Mouse (Mus musculus): ENCODE measurements around the gene Mogat1.

Mogat1 gene

GRCm38 (mm10) chr1:78536310-78537164, 25.7 kb downstream of the Mogat1 start:
- WGBS = 29% methylated on average over 19 of the region's 19 CpGs

DNA sequence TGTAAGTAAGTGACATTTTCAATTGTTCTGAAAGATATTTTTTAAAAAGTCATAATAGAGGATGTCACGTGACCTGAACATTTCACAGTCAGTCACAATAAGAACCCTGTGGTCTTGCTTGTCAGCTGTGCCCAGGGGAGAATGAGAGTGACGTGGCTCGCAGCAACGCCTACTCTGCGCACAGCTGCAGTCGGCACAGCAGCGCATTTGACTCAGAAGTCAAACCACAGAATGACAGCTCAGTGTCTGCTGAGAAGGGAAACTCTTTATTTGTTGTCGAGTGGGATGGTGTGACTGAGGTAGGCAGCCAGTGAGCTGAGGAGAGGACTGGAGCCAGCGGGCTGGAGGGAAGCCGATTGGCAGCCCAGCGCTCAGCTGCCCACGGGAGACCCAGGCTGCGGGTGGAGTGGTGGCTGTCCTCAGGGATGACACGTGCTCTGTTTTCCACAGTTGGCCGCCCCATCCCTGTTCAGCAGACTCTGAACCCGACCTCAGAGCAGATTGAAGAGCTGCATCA, 26.8 kb downstream of the Mogat1 start:
- 2% methylated on average over 16 of the region's 16 CpGs for WGBS

GRCm38 (mm10) chr1:78538396-78538795, 27.6 kb downstream of the Mogat1 start:
- WGBS = 42% methylated on average over 5 of the region's 5 CpGs

GRCm38 (mm10) chr1:78539166-78539565, 28.4 kb downstream of the Mogat1 start:
- WGBS = 86% methylated on average over 6 of the region's 6 CpGs

GRCm38 (mm10) chr1:78543631-78544030, 32.8 kb downstream of the Mogat1 start:
- WGBS = 57% methylated on average over 1 of the region's 1 CpGs

DNA sequence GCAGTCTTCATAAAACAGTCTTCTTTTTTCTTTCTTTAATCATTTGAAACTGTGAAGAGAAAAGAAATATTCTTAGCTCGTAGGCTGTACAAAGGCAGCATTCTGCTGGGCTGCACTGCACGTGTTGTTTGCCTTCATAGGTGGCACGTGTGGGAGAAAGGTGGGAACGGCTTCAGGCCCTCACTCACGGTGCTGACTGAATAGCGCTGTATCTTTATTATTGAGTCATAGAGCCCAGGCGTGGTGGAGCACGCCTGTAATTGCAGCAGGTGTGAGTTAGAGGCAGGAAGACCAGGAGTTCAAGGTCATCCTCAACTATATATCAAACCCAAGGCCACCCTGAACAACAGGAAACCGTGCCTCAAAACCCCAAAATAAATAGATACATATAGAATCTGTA, 35.5 kb downstream of the Mogat1 start:
- WGBS = 51% methylated on average over 9 of the region's 9 CpGs

DNA sequence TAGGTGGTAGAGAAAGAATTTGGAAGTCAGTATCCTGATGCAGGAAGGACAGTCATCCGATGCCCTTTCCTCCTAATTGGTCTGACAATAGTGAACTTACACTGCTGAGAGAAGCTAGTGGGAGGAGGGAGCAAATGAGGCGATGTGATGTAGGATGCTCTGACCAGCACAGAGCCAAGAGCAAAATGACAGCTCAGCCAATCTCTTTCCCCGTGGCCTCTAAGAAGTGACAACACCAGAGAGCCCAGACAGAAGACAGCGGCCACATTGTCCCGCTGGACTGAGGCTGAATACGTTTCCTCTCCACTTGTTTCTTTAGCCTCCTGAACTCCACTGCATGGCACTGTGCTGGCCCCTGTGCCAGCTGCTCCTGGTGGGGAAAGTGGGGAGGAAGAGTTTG, 38.2 kb downstream of the Mogat1 start:
- 49% methylated on average over 6 of the region's 6 CpGs for WGBS

DNA sequence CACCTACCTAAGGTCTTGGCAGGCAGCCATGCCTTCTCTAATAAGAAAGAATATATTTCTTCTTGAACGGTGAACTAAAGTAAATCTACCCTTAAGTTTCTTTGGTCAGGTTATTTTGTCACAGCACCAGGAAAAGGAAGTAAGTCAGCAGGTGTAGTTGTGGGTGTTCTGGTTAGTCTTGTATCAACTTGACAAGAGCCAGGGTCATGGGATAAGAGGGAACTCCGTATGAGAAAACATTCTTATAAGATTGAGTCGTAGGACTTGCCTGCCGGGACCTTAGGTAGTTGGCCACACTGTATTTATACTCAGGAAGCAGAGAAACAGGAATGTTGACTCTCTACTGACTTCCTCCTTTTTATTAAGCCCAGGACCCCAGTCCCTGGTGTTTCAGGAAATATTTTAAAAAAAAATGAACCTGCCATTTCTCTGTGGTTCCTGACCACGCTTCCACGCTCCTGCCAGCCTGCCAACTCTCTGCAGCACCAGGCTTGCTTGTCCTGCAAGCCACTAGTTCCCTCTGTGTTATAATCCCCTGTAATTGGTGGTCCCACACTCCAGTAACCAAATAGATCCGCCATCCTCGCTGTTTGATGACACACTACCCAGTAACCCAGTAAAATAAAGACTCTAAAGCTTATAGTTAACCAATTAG, 43.3 kb downstream of the Mogat1 start:
- 78% methylated on average over 8 of the region's 8 CpGs for WGBS

DNA sequence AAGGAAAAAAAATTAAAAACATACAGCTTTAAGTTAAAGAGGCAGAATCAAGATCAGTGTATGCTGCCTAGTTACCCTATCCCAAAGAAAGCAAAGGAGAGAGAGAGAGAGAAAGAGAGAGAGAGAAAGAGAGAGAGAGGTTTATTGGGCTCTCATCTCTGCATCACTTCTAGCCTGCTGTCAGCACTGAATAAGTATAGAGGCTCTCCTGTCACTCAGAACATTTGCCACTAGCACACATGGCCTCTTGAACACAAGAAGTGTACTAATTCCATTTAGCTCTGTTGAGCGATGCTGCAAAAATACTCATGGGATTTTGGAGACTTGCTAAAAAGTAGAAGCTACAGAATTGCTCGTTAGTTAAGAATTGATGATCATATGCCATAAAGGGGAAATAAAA, 56.2 kb downstream of the Mogat1 start:
- WGBS = 70% methylated on average over 2 of the region's 2 CpGs

- WGBS = 51% methylated on average over 6 of the region's 6 CpGs
These were observed 56.6 kb downstream of the Mogat1 start for GRCm38 (mm10) chr1:78567421-78567820.

- WGBS = 42% methylated on average over 8 of the region's 8 CpGs
These were observed 57.2 kb downstream of the Mogat1 start for GRCm38 (mm10) chr1:78567834-78568507.

DNA sequence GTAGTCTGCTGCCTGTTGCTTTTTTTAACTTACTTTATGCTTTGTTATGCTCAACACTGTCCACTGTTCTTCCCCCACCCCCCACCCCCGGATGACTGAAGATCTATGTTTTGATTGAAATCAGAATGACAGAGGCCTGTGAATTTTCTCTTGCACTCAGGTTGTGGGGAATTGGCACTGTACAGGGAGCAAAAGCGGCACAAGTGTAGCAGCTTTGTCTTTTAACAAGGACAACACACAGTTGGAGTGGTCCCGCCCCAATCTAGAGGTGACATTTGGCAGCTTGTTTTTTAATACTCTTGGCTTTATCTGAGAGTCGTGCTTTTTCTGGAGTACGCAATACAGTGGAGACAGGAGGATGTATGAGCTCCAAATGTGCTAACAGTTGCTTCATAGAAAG, 58.8 kb downstream of the Mogat1 start:
- 57% methylated on average over 5 of the region's 5 CpGs for WGBS

DNA sequence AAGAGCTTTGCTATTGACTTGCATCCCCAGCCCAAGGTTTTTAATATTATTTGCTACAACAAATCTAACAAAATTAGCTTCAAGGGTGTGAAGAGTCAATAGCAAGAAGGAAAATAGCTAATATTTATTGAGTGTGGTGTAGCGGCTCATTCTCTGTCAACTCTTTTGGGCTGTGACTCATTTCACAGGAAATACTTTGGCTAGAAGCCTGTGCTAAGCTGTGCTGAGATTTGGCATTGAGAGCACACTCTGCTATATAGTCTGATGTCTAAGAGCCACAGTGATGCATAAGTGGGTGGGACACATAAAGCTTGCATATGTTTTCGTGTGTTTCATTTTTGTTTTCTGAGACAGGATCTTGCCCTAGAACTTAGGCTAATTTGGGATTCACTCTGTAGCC, 74.3 kb downstream of the Mogat1 start:
- WGBS = 43% methylated on average over 2 of the region's 2 CpGs

DNA sequence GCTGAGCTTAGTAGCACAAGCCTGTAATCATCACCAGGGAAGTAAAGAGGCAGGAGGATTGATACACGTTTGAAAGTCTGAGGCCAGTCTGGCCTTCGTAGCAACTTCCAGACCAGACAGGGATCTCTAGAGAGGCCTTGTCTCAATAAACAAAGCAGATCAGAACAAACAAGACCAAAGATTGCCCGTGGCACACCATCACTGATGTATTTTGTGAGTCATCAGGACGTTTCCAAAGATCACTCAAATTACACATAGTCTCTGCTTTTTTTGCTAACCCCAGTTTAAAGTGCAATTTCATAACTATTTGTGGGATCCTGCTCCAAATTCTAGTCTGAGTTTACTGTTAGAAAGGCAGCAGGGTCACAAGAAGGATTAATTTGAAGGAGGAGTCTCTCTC, 76.2 kb downstream of the Mogat1 start:
- 65% methylated on average over 4 of the region's 4 CpGs for WGBS
